Mouse (Mus musculus): ENCODE results near the gene Nf2. TPM values are rescaled to one million over a fixed set of nuclear protein-coding genes. Genes with fewer than 3 reads are reported as not detected.

Gene Nf2
- total RNA-seq, 2 experiments from 2014 or later = 75.0 to 162 TPM

DNA sequence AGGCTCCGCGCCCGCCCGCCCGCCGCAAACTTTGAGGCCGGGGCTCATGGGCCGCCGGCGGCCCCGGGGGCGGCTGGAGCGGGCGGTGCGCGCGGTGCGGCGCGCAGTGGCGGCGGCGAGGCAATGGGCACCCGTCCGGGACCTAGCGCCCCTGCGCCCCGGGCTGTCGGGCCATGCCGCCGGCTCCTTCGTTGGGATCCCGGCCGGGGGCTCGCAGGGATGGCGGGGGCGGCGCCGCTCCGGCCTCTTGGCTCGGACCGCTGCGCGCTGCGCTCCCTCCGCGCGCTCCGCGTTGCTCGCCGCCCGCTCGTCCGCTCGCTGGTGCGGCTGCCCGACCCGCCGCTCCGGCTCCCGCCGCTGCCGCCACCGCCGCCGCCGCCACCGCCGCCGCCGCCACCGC lies 102.6 kb downstream of the Nf2 start, which contains the start of gene Cabp7:
Cabp7 (minus strand) TSS at position 46 of the 400 bp plus-strand sequence.
- DNase-seq = no peak

GRCm38 (mm10) chr11:4745969-4746368 lies 103.4 kb downstream of the Nf2 start:
- no peak for DNase-seq

DNA sequence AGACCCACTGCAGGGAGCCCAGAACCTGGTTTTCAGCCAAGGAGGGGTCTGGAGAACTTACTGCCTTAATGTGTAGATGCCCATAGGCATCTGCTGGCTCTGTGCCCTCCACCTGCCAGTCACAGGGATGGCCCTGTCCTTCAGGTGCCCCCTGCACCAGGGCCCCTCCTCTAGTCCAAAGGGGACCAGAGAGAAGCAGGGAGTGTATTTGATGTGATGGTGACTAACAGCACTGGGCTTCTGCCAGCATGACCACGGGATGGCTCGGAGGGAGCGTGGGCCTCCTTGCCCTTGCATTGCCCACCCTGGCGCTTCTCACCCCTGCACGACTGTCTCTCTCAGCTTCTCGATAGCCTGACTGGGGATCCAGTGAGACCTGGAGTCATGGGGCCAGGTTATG lies 104.6 kb downstream of the Nf2 start:
- DNase-seq = no peak

DNA sequence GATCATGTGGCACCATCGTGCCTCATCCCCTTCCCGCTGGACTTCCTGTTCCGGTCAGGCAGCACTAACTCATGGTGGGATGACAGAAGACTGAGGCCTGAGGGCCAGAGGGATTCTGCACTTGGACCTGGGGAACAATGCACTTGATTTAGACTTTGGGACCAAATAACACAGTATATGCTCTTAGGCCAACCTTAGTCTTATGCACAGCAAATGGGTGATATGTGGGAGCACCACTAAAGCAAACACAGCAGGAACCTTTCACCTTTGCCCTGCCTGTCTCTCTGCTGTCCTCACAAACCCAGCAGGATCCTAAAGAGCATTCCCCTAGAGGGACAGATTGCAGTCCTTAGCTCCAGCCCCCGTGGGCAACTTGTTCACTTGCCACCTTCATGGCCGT lies 108.6 kb downstream of the Nf2 start:
- DNase-seq = no peak

- DNase-seq = no peak
These were observed 110.6 kb downstream of the Nf2 start for GRCm38 (mm10) chr11:4738719-4739118.

- DNase-seq = no peak
These were observed 111.7 kb downstream of the Nf2 start for GRCm38 (mm10) chr11:4737682-4738081.

DNA sequence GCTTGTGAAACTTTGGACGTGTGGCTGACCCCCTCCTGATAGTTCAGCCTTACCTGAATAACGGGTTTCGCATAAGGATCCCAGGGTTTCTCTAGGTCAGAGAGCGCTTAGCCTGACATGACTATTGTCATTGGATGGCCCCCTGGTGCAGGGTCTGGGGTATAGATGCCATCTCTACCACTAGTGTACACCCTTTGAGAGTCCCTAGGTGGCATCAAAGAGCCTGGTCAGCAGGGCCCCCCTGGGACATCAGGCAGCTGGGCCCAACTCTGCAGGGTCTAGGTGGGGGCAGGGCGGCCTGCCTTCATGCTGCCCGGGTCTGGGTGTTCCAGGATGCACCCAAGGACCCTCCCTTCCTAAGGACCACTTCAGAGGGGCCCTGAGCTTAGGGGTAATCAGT lies 113.0 kb downstream of the Nf2 start:
- DNase-seq = no peak

DNA sequence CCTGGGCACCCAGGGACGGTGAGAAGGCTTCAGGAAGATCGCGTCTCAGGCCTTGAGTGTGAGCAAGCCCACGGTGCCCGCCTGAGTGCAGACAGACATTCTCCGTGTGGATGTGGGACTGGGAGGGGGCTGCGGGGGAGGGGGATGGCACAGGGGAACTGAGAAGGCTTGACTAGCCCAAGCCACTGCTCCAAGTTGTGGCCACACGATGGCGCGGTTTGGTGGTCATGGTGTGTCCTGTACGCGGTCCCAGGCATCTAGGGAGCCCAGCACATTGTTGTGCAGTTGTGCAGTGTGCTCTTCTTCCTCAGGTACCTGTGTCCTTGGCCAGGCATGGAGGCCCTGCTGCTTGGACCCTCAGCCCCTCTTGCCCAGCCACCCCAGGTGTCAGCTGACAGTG lies 115.2 kb downstream of the Nf2 start:
- DNase-seq = no peak

DNA sequence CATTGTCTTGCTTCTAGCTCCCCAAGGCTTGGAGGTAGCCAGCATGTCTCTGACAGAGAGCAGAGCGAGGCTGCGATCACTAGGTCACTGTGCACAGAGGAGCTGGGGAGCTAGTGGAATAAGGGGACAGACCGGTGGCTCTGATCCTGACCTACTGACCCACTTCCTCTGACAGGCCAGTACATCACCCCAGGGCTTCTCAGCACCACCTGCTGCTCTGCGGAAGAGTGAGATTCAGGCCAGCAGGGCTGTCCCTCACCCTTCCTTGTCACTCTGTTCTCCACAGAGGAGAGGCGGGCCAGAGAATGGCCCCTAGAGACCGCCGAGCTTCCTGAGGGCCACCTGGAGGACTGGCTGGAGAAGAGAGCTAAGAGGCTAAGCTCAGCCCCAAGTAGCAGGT lies 117.6 kb downstream of the Nf2 start:
- DNase-seq = no peak

- peak; percentile 40 to 42 for DNase-seq
These were observed 118.4 kb downstream of the Nf2 start for GRCm38 (mm10) chr11:4730913-4731312.

DNA sequence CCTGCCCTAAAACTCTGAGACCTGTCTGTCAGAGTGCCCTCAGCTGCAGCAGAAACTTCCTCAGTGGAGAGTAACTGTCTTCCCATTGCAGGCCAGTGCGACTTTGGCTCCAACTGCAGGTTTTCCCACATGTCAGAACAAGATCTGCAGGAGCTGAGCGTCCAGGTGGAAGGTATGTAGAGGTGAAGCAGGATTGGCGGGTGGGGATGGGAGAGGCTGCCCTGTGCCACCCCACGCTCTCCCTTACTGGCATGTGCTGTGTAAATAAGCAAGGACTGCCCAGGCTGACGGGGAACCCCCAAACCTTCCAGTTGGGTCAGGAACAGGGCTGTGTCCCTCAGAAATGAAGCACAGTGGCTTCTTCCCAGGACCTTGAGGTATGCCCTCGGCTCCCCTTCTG lies 119.2 kb downstream of the Nf2 start:
- DNase-seq = no peak

- DNase-seq = peak; percentile 81 to 88
These were observed 119.7 kb downstream of the Nf2 start for GRCm38 (mm10) chr11:4729603-4730002.

DNA sequence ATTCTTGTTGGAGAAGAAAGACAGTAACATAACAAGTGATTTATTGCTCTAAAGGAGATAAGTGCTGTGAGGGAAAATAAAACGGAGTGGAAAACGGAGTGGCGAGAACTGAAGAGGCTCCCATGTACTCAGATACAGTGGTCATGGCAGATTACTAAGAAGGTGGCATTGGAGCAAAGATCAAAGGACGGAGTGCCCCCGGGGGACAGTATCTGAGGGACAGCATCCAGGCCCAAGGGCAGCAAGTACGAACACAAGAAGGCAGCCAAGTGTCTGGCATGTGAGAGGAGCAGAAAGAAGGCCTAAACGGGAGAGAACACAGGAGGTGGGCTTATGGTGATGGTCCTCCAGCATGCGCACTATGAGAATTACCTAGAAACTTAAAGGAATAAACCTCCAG lies 127.6 kb downstream of the Nf2 start:
- peak in 1 of 2 experiments; percentile 48 for DNase-seq

- no peak for DNase-seq
These were observed 128.3 kb downstream of the Nf2 start for GRCm38 (mm10) chr11:4720900-4721580.

DNA sequence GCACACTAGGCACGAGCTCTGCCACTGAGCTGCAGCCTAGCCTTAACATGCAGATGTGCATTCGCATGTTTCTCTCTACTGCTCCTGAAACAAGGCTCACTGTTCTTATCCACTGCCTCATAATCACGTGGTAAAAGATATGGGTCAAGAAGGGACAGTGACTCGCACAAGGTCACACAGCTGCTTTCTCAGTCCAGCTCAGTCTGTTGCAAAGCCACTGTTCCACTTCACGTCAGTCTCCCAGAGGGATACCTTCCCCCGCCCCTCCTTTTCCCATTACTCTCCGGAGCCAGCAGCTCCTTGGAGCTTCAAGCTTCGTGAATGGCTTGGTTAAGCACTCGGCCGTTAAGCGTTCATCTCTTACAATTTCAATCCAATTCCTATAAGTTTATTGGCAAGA lies 128.9 kb downstream of the Nf2 start:
- peak; percentile 56 to 58 for DNase-seq

DNA sequence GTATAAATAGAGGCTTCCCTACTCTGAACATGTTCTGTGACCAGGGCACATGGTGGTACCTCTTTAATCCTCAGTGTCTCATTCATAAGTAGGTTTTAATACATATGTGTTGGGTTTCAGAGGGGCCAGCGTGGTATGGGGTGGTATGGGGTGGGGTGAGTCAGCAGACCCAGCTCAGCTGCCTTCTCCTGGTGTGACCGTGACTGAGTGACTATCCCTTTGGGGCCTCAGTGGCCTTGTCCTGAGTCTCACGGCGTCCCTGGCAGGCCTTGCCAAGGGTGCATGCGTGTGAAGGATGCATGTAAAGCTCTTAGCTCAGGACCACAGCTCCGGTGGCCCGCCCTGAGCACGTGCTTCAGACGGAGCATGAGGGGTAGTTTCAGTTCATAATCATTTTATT lies 129.4 kb downstream of the Nf2 start:
- peak; percentile 76 to 85 for DNase-seq

GRCm38 (mm10) chr11:4718548-4718947 lies 130.8 kb downstream of the Nf2 start:
- peak; percentile 65 to 73 for DNase-seq

- no peak for DNase-seq
These were observed 132.7 kb downstream of the Nf2 start for GRCm38 (mm10) chr11:4716530-4717236.

Small RNA genes within 50 kb of the gene (microRNA-seq; reads per million reads assigned to microRNA genes)
- not detected for gene Mir6918

Other genes starting within 250 kb of the Nf2 start
- gene Gm11032, start 229.5 kb downstream of the Nf2 start, total RNA-seq (2021) = not detected
- gene Ascc2, start 211.8 kb downstream of the Nf2 start, total RNA-seq (2021) = 10 to 100 TPM; 46.8 to 47.1 TPM
- 100 to 1,000 TPM; 958 to 992 TPM for gene Uqcr10, start 145.2 kb downstream of the Nf2 start, total RNA-seq (2021)
- 10 to 100 TPM; 44.5 to 49.6 TPM for gene Zmat5, start 144.9 kb downstream of the Nf2 start, total RNA-seq (2021)
- gene Cabp7, start 102.8 kb downstream of the Nf2 start, total RNA-seq (2021) = under 1 TPM in 1 of 2 experiments, not detected in 1; 0.20 TPM
- gene Nipsnap1, start 24.4 kb upstream of the Nf2 start, total RNA-seq (2021) = 10 to 100 TPM; 26.0 to 30.2 TPM
- gene Thoc5, start 45.8 kb upstream of the Nf2 start, total RNA-seq (2021) = 10 to 100 TPM; 33.3 to 33.6 TPM
- gene Nefh, start 98.5 kb upstream of the Nf2 start, total RNA-seq (2021) = 1 to 10 TPM; 1.4 TPM
- 10 to 100 TPM; 59.6 to 59.7 TPM for gene Ap1b1, start 137.3 kb upstream of the Nf2 start, total RNA-seq (2021)
- under 1 TPM in 1 of 2 experiments, not detected in 1; 0.56 TPM for gene Rasl10a, start 208.6 kb upstream of the Nf2 start, total RNA-seq (2021)
- gene Gas2l1, start 215.8 kb upstream of the Nf2 start, total RNA-seq (2021) = 10 to 100 TPM; 41.4 to 50.8 TPM
- 10 to 100 TPM; 17.3 to 27.7 TPM for gene Rhbdd3, start 249.4 kb upstream of the Nf2 start, total RNA-seq (2021)
- gene Ewsr1, start 249.7 kb upstream of the Nf2 start, total RNA-seq (2021) = 100 to 1,000 TPM; 219 to 230 TPM